Mouse (Mus musculus): ENCODE results near the gene Atcay. TPM values are rescaled to one million over a fixed set of nuclear protein-coding genes. Genes with fewer than 3 reads are reported as not detected.

Atcay gene
- total and polyA plus RNA-seq, 3 experiments = 0.06 to 0.08 TPM; not detected in 1

GRCm38 (mm10) chr10:81244146-81244545 is 13.5 kb upstream of the Atcay start:
- dilution Hi-C loops (cut with MboI; ENCODE audit: extremely low pct_ligation_motif_present, extremely low pct_unique_long_range_greater_than_20kb, low sequenced_read_pairs) (no loop called here), in situ Hi-C loops (cut with MboI; ENCODE audit: low pct_ligation_motif_present, low pct_unique_long_range_greater_than_20kb, low sequenced_read_pairs) (no loop called here)
- no peak overlapping the region for H3K4me2 ChIP-seq (ENCODE audit: insufficient read depth, low read depth, poor library complexity, severe bottlenecking)
- no peak for DNase-seq (ENCODE audit: extremely low read depth)
- H3K36me3 ChIP-seq (replicated peaks in 1 of 2; ENCODE audit: control insufficient read depth in 1 of 2, insufficient read depth in 1 of 2, low read length in 1 of 2) = peaks cover 15 to 72% of the 10 kb centered on the region in 2 experiments
- no peaks in the 10 kb centered on the region for H3K9me3 ChIP-seq (replicated peaks; ENCODE audit: low read length)
- TF ChIP-seq MAX (IDR thresholded peaks at IDR 0.05; ENCODE audit: low read length) = no peak
- no peak for TF ChIP-seq ZKSCAN1 (IDR thresholded peaks at IDR 0.05; ENCODE audit: borderline replicate concordance, low read depth, low read length)
- TF ChIP-seq ZMIZ1 (IDR thresholded peaks at IDR 0.05; ENCODE audit: low read depth, low read length) = no peak
- TF ChIP-seq ZNF384 (IDR thresholded peaks at IDR 0.05; ENCODE audit: low read depth, low read length) = no peak
- no peak for TF ChIP-seq CHD1 (IDR thresholded peaks at IDR 0.05; ENCODE audit: low read depth, low read length)
- no peak for TF ChIP-seq SIN3A (IDR thresholded peaks at IDR 0.05; ENCODE audit: low read length)
- TF ChIP-seq POLR2AphosphoS2 (IDR thresholded peaks at IDR 0.05; ENCODE audit: low read depth, low read length) = no peak
- no peak for TF ChIP-seq HCFC1 (IDR thresholded peaks at IDR 0.05; ENCODE audit: low read depth, low read length)
- TF ChIP-seq EP300 (IDR thresholded peaks at IDR 0.05; ENCODE audit: low read length) = no peak
- TF ChIP-seq GABPA (IDR thresholded peaks at IDR 0.05; ENCODE audit: insufficient replicate concordance, low read depth, low read length) = no peak
- no peak for TF ChIP-seq KAT2A (IDR thresholded peaks at IDR 0.05; ENCODE audit: insufficient replicate concordance, low read length)
- TF ChIP-seq MEF2A (IDR thresholded peaks at IDR 0.05; ENCODE audit: borderline replicate concordance, low read depth, low read length) = no peak
- no peak for TF ChIP-seq NELFE (IDR thresholded peaks at IDR 0.05; ENCODE audit: low read depth, low read length)
- TF ChIP-seq MAFK (IDR thresholded peaks at IDR 0.05; ENCODE audit: insufficient replicate concordance, low read length) = no peak
- TF ChIP-seq JUN (IDR thresholded peaks at IDR 0.05; ENCODE audit: insufficient read depth, low read depth, low read length) = no peak
- no peak for TF ChIP-seq CHD2 (IDR thresholded peaks at IDR 0.05; ENCODE audit: low read length)
- no peaks in the 10 kb centered on the region for H3K79me2 ChIP-seq (replicated peaks; ENCODE audit: control insufficient read depth, extremely low read depth, insufficient read depth, poor library complexity, severe bottlenecking)
- no peaks in the 10 kb centered on the region for H3K27me3 ChIP-seq (replicated peaks)
- no peak overlapping the region for H3K27ac ChIP-seq (ENCODE audit: insufficient read depth, low read depth)
- H3K4me3 ChIP-seq (replicated peaks in 1 of 3; ENCODE audit: low read depth in 2 of 3, low read length in 2 of 3, poor library complexity in 1 of 3) = no peak overlapping the region
- H3K4me1 ChIP-seq (ENCODE audit: control insufficient read depth in 1 of 2, insufficient read depth in 2 of 2) = peaks cover 7 to 18% of the 10 kb centered on the region in 2 experiments
- H3K9ac ChIP-seq (ENCODE audit: insufficient read depth, low read depth) = no peak overlapping the region

- Histone ChIP-seq H3K79me2 (replicated peaks; ENCODE audit: control insufficient read depth, extremely low read depth, insufficient read depth, poor library complexity, severe bottlenecking) (no peaks in the 10 kb centered on the region), H3K27ac (ENCODE audit: insufficient read depth, low read depth) (no peak overlapping the region), H3K4me3 (replicated peaks in 1 of 3; ENCODE audit: low read depth in 2 of 3, low read length in 2 of 3, poor library complexity in 1 of 3) (no peak overlapping the region), H3K36me3 (replicated peaks in 1 of 2; ENCODE audit: control insufficient read depth in 1 of 2, insufficient read depth in 1 of 2, low read length in 1 of 2) (peaks cover 5 to 66% of the 10 kb centered on the region in 2 experiments), H3K9ac (ENCODE audit: insufficient read depth, low read depth) (no peak overlapping the region), H3K27me3 (replicated peaks) (no peaks in the 10 kb centered on the region), H3K9me3 (replicated peaks; ENCODE audit: low read length) (no peaks in the 10 kb centered on the region), H3K4me1 (ENCODE audit: control insufficient read depth in 1 of 2, insufficient read depth in 2 of 2) (peaks cover 5 to 16% of the 10 kb centered on the region in 2 experiments), H3K4me2 (ENCODE audit: insufficient read depth, low read depth, poor library complexity, severe bottlenecking) (no peak overlapping the region)
- in situ Hi-C loops (cut with MboI; ENCODE audit: low pct_ligation_motif_present, low pct_unique_long_range_greater_than_20kb, low sequenced_read_pairs) = no loop called here
- DNase-seq (ENCODE audit: extremely low read depth) = no peak
- dilution Hi-C loops (cut with MboI; ENCODE audit: extremely low pct_ligation_motif_present, extremely low pct_unique_long_range_greater_than_20kb, low sequenced_read_pairs) = no loop called here
- TF ChIP-seq USF2 (conservative IDR thresholded peaks at IDR 0.05; ENCODE audit: low read depth, low read length) = no peak
- TF ChIP-seq PAX5 (IDR thresholded peaks at IDR 0.05; ENCODE audit: low read length) = no peak
- no peak for TF ChIP-seq MAX (IDR thresholded peaks at IDR 0.05; ENCODE audit: low read length)
- TF ChIP-seq KAT2A (IDR thresholded peaks at IDR 0.05; ENCODE audit: insufficient replicate concordance, low read length) = no peak
- no peak for TF ChIP-seq MEF2A (IDR thresholded peaks at IDR 0.05; ENCODE audit: borderline replicate concordance, low read depth, low read length)
- no peak for TF ChIP-seq USF1 (IDR thresholded peaks at IDR 0.05; ENCODE audit: low read depth, low read length)
- TF ChIP-seq POLR2AphosphoS2 (IDR thresholded peaks at IDR 0.05; ENCODE audit: low read depth, low read length) = no peak
- TF ChIP-seq ELF1 (IDR thresholded peaks at IDR 0.05; ENCODE audit: low read depth, low read length) = no peak
- no peak for TF ChIP-seq MXI1 (IDR thresholded peaks at IDR 0.05; ENCODE audit: low read depth, low read length)
These were observed 11.4 kb upstream of the Atcay start for GRCm38 (mm10) chr10:81242021-81242420.

Measured in CH12.LX (cell line).